8 mouse cellular contexts compared by ENCODE assay signal in genomic region chrX:164980193-164980775, GRCm38 (mm10). TPM values are rescaled to one million over a fixed set of nuclear protein-coding genes. Genes with fewer than 3 reads are reported as not detected.
DNase-seq lines count a peak whose midpoint lies in the region; ATAC-seq and TF ChIP-seq lines count a peak whose summit lies in the region.

TSS of gene Mospd2 (minus strand) at chrX:164980375.
TSS of gene Fancb (plus strand) at chrX:164980592.

- DNase-seq in A20 (ENCODE audit: low read depth, low spot score): peak; percentile 91
- DNase-seq in heart, embryonic 10.5 days (ENCODE audit: low spot score): peak; percentile 97
- peak; percentile 92 for DNase-seq in liver
- peak; percentile 80 to 82 for DNase-seq in spleen, postnatal 4 days (ENCODE audit: low spot score in 2 of 2)

- H3K9me3 ChIP-seq in heart, embryonic 10.5 days: no peaks in the 10 kb centered on the region
- H3K9me3 ChIP-seq in kidney, embryonic 15.5 days (replicated peaks): no peaks in the 10 kb centered on the region

- no peak for TF ChIP-seq CTCF in bone marrow macrophage, adult 2 months (IDR thresholded peaks at IDR 0.05; ENCODE audit: low read depth, low read length)
- no peak for TF ChIP-seq CTCF in embryonic fibroblast, embryonic 13.5 days (IDR thresholded peaks at IDR 0.05; ENCODE audit: borderline replicate concordance, insufficient read depth, low read length)

- peak within 1 kb of the TSS; percentile 59 for H3K4me2 ChIP-seq in kidney, embryonic 15.5 days

- no peaks in the 10 kb centered on the region for H3K4me1 ChIP-seq in bone marrow macrophage, adult 2 months (ENCODE audit: control insufficient read depth, insufficient read depth, low read length)
- H3K4me1 ChIP-seq in embryonic fibroblast, embryonic 13.5 days (ENCODE audit: control insufficient read depth, insufficient read depth, low read length): peaks cover 2% of the 10 kb centered on the region; the same call in 1 of the 2 replicates
- H3K4me1 ChIP-seq in heart, embryonic 10.5 days: no peaks in the 10 kb centered on the region
- H3K4me1 ChIP-seq in kidney, embryonic 15.5 days: no peaks in the 10 kb centered on the region

- peak within 1 kb of the TSS; percentile 71 for H3K27ac ChIP-seq in bone marrow macrophage, adult 2 months (ENCODE audit: insufficient read depth, low read depth, low read length)
- no peak within 1 kb of the TSS for H3K27ac ChIP-seq in embryonic fibroblast, embryonic 13.5 days (ENCODE audit: insufficient read depth, low read length)
- H3K27ac ChIP-seq in heart, embryonic 10.5 days: peak within 1 kb of the TSS; percentile 81
- H3K27ac ChIP-seq in kidney, embryonic 15.5 days: peak within 1 kb of the TSS; percentile 66; the same call in 1 of the 2 replicates

- H3K27me3 ChIP-seq in heart, embryonic 10.5 days (ENCODE audit: insufficient read depth, poor library complexity, severe bottlenecking): no peaks in the 10 kb centered on the region
- peaks cover 16% of the 10 kb centered on the region; the same call in 1 of the 2 replicates for H3K27me3 ChIP-seq in kidney, embryonic 15.5 days

- 9% methylated on average over 25 of the region's 26 CpGs for WGBS in heart, embryonic 10.5 days
- WGBS in kidney, embryonic 15.5 days: 9% methylated on average over 26 of the region's 26 CpGs

- peak within 1 kb of the TSS; percentile 93 for H3K4me3 ChIP-seq in bone marrow macrophage, adult 2 months (ENCODE audit: insufficient read depth, low read length)
- H3K4me3 ChIP-seq in embryonic fibroblast, embryonic 13.5 days (ENCODE audit: insufficient read depth, low read length): peak within 1 kb of the TSS; percentile 82
- peak within 1 kb of the TSS; percentile 64 for H3K4me3 ChIP-seq in heart, embryonic 10.5 days
- H3K4me3 ChIP-seq in kidney, embryonic 15.5 days (replicated peaks): peak within 1 kb of the TSS; percentile 63

- peak; percentile 100 for ATAC-seq in kidney, embryonic 15.5 days (replicated peaks; ENCODE audit: low FRiP score)
- peak; percentile 96 for ATAC-seq in monocyte, adult 5-6 weeks (replicated peaks; ENCODE audit: insufficient number of reproducible peaks, low FRiP score, low TSS enrichment, poor library complexity, severe bottlenecking)

- no peaks in the 10 kb centered on the region for H3K36me3 ChIP-seq in heart, embryonic 10.5 days
- no peaks in the 10 kb centered on the region for H3K36me3 ChIP-seq in kidney, embryonic 15.5 days

- peak within 1 kb of the TSS; percentile 50 for H3K9ac ChIP-seq in kidney, embryonic 15.5 days

- no peak for TF ChIP-seq POLR2A in bone marrow macrophage, adult 2 months (IDR thresholded peaks at IDR 0.05; ENCODE audit: borderline replicate concordance, low read depth, low read length)
- TF ChIP-seq POLR2A in embryonic fibroblast, embryonic 13.5 days (IDR thresholded peaks at IDR 0.05; ENCODE audit: low read depth, low read length): peak; percentile 72

RNA-seq across cellular contexts. Expression of gene Mospd2, which starts in this region (rescaled TPM):
- 59.4 and 60.1 TPM in 2 replicates for polyA plus RNA-seq in bone marrow macrophage, adult 2 months (2012; ENCODE audit: insufficient read depth, insufficient read length, missing spikeins)
- polyA plus RNA-seq in embryonic fibroblast, embryonic 13.5 days (2011; ENCODE audit: insufficient read length, low read depth, missing spikeins): 35.9 and 36.8 TPM in 2 replicates
- 10.9 and 11.4 TPM in 2 replicates for polyA plus RNA-seq in heart, embryonic 10.5 days (2016; fragmentation: Nextera tagmentation; extraction: Ambion mirVana)
- polyA plus RNA-seq in kidney, embryonic 15.5 days (2015; fragmentation: Nextera tagmentation; extraction: Ambion mirVana): 20.0 and 20.2 TPM in 2 replicates
- 87.6 to 107 TPM (median 106 TPM) in 3 replicates for total RNA-seq in monocyte, adult 5-6 weeks (2017)

RNA-seq across cellular contexts. Expression of gene Fancb, which starts in this region (rescaled TPM):
- polyA plus RNA-seq in bone marrow macrophage, adult 2 months (2012; ENCODE audit: insufficient read depth, insufficient read length, missing spikeins): 3.1 and 3.4 TPM in 2 replicates
- 7.0 and 7.9 TPM in 2 replicates for polyA plus RNA-seq in embryonic fibroblast, embryonic 13.5 days (2011; ENCODE audit: insufficient read length, low read depth, missing spikeins)
- 8.7 and 8.9 TPM in 2 replicates for polyA plus RNA-seq in heart, embryonic 10.5 days (2016; fragmentation: Nextera tagmentation; extraction: Ambion mirVana)
- polyA plus RNA-seq in kidney, embryonic 15.5 days (2015; fragmentation: Nextera tagmentation; extraction: Ambion mirVana): 9.2 and 10.6 TPM in 2 replicates
- 1.9 to 4.7 TPM (median 2.7 TPM) in 3 replicates for total RNA-seq in monocyte, adult 5-6 weeks (2017)
